Mouse (Mus musculus): ENCODE measurements at regions not wholly inside any gene's neighbourhood (a gene's known extent, or its start where the extent isn't known, plus 50 kb on each side); places are given as distances from the start of the nearest gene placed in this dataset.

DNA sequence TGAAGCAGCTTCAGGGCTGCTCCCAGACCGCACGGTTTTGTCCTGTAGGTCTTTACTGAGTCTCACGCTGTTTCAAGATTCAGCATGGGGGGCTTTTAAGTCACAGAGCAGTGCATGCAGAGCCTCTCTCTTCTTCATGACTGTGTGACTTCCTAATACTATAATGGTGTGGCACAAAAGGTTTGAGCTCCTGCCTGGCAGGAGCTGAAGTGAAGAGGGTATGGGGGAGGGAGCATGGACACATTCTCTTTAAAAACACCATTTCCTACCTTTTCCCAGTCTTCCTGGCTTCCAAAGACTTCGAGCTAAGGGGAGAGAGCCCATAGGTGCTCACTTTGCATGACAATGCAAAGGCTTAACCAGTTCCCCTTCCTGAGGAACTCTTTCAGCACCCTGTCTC lies 934.9 kb upstream of the Gm5150 start:
- no peaks in the 10 kb centered on the region for H3K27me3 ChIP-seq
- 1% methylated on average over 4 of the region's 4 CpGs for WGBS
- peak overlapping the region; percentile 65 for H3K27ac ChIP-seq (replicated peaks)
- H3K9ac ChIP-seq (replicated peaks), result no peak overlapping the region
- H3K4me1 ChIP-seq, result peaks cover 24% of the 10 kb centered on the region
- H3K4me2 ChIP-seq (replicated peaks), result peak overlapping the region; percentile 26
- 0 out of 2 replicates have a peak, but pooled peaks have one; percentile 16 for ATAC-seq (ENCODE audit: low FRiP score, low read depth)
- H3K9me3 ChIP-seq, result no peaks in the 10 kb centered on the region
- H3K36me3 ChIP-seq, result no peaks in the 10 kb centered on the region
- no peak overlapping the region for H3K4me3 ChIP-seq

DNA sequence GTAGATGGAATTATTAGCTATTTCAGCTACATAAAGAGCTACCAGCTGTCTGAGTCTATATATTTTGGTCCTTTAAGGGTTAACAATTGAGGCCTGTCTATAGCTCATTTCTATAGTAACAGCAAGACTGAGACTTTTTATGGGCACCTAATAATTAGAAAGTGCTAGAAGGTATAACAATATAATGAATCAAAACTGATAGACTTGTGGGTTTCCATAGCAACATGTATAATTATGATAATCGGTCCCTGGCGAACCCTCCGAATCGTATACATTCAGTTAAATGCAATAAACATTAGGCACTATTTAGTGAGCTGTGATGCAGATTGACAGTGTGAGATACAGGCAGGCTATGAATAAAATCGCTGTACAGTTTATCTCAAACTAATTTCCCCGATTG lies 933.3 kb upstream of the Gm5150 start:
- H3K27ac ChIP-seq (replicated peaks), result peak overlapping the region; percentile 90
- H3K9me3 ChIP-seq, result no peaks in the 10 kb centered on the region
- H3K4me1 ChIP-seq, result peaks cover 24% of the 10 kb centered on the region
- H3K4me3 ChIP-seq, result no peak overlapping the region
- peak; percentile 42 for ATAC-seq (ENCODE audit: low FRiP score, low read depth)
- H3K36me3 ChIP-seq, result no peaks in the 10 kb centered on the region
- 43% methylated on average over 6 of the region's 6 CpGs for WGBS
- H3K27me3 ChIP-seq, result no peaks in the 10 kb centered on the region
- H3K4me2 ChIP-seq (replicated peaks), result no peak overlapping the region
- no peak overlapping the region for H3K9ac ChIP-seq (replicated peaks)

- Histone ChIP-seq H3K9me3 (no peaks in the 10 kb centered on the region), H3K9ac (replicated peaks) (no peak overlapping the region), H3K4me2 (replicated peaks) (peak overlapping the region; percentile 37; the same call in 1 of the 2 replicates), H3K4me1 (peaks cover 24% of the 10 kb centered on the region), H3K27me3 (no peaks in the 10 kb centered on the region), H3K27ac (replicated peaks) (peak overlapping the region; percentile 90), H3K4me3 (no peak overlapping the region), H3K36me3 (no peaks in the 10 kb centered on the region)
- 73% methylated on average over 5 of the region's 5 CpGs for WGBS
- ATAC-seq (ENCODE audit: low FRiP score, low read depth), result 0 out of 2 replicates have a peak, but pooled peaks have one; percentile 11
These were observed 932.9 kb upstream of the Gm5150 start for GRCm38 (mm10) chr3:16939127-16939526.

DNA sequence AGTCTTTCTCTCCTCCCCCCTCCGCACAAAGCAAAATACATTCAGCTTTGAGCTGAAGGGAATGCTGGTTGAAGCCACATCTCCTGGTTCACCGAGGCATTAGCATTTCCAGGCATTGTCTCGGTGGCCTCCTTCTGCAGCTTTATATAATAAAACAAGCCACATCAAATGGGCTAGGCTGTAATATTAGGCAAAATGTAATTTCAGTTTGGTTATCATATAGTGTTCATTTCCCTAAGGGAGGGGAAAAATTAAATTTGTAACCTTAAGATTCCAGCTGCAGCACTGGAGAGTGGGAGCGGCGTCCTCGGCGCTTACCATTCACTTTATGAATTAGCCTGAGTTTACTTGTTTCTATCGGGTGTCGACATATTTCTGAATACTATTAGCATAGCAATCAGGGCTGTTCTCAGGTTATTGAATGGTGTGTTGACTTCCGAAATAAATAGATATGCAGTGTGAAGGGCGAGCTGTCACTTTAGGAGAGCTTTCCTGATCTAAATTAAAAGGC lies 932.3 kb upstream of the Gm5150 start:
- Histone ChIP-seq H3K4me1 (peaks cover 24% of the 10 kb centered on the region), H3K4me3 (0 out of 2 replicates have a peak overlapping the region, but pooled peaks have one; percentile 12), H3K27ac (replicated peaks) (peak overlapping the region; percentile 90), H3K36me3 (no peaks in the 10 kb centered on the region), H3K4me2 (replicated peaks) (peak overlapping the region; percentile 37), H3K27me3 (no peaks in the 10 kb centered on the region), H3K9ac (replicated peaks) (0 out of 2 replicates have a peak overlapping the region, but pooled peaks have one; percentile 24), H3K9me3 (no peaks in the 10 kb centered on the region)
- WGBS, result 28% methylated on average over 11 of the region's 11 CpGs
- peak; percentile 84 for ATAC-seq (ENCODE audit: low FRiP score, low read depth)

DNA sequence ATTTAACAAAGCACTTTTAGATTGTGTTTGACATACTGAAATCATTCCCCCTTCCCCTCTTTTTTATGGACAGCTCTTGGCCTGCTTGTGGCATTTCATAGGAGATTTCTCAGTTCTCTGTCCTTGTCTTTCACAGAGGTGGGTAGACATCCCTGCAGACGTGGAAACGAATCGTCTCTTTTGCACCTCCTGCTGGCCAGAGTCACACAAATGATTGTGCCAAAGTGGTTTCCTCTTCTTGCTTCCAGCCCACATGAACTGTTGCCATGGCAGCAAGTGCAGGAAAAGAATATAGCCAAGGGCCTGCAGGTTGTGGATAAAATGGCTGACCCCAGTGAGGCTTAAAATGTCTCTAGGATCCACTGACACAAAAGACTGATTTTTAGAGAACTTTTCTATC lies 924.1 kb upstream of the Gm5150 start:
- peak; percentile 48; the same call in 1 of the 2 replicates for ATAC-seq (ENCODE audit: low FRiP score, low read depth)
- WGBS, result 28% methylated on average over 3 of the region's 3 CpGs
- H3K9ac ChIP-seq (replicated peaks), result no peak overlapping the region

DNA sequence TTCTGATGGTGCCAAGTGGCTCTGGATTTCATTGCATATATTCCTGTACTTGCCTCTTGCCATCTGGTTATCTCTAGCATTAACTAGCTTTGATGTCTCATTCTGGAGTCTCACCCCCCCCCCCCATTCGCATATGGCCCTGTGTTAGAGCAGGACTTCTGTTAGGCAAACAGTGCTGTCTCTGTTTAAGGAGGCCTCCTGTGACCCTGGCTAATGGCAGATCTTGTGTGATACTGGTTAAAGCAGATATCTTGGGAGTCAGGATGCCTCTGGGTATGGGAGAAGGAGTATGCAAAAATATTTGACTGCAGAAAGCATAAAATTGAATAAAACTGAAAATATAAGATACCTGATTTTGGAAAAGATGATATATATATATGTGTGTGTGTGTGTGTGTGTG lies 923.6 kb upstream of the Gm5150 start:
- Histone ChIP-seq H3K4me2 (replicated peaks) (no peak overlapping the region), H3K27ac (replicated peaks) (no peak overlapping the region), H3K27me3 (no peaks in the 10 kb centered on the region), H3K4me3 (no peak overlapping the region), H3K36me3 (no peaks in the 10 kb centered on the region), H3K4me1 (0 out of 2 replicates have a peak, but pooled peaks cover 3% of the 10 kb centered on the region), H3K9me3 (no peaks in the 10 kb centered on the region), H3K9ac (replicated peaks) (no peak overlapping the region)
- 0 out of 2 replicates have a peak, but pooled peaks have one; percentile 32 for ATAC-seq (ENCODE audit: low FRiP score, low read depth)
- 95% methylated on average over 1 of the region's 1 CpGs for WGBS

More for the DNA sequence above, 924.1 kb upstream of the Gm5150 start:
- H3K9me3 ChIP-seq, result no peaks in the 10 kb centered on the region
- no peak overlapping the region for H3K4me3 ChIP-seq
- no peaks in the 10 kb centered on the region for H3K27me3 ChIP-seq
- H3K27ac ChIP-seq (replicated peaks), result 0 out of 2 replicates have a peak overlapping the region, but pooled peaks have one; percentile 10
- H3K36me3 ChIP-seq, result no peaks in the 10 kb centered on the region
- no peak overlapping the region for H3K4me2 ChIP-seq (replicated peaks)
- 0 out of 2 replicates have a peak, but pooled peaks cover 3% of the 10 kb centered on the region for H3K4me1 ChIP-seq

DNA sequence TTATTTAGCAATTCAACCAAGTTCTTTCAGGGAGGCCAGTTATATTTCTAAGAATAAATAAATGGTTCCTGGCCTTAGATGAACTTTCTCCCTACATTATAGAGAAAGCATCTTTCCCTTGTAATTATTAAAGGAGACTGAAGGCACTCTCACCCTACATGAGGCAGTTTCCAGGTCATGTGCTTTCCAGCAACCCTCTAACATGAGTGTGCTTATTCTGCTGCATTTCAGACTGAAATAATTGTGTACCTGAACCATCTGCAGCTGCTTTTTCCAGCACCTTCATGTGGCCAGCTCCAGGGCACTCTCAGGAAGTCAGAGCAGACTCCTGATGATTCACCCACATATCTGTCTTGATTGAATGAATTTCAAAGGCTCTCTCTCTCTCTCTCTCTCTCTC lies 917.8 kb upstream of the Gm5150 start:
- Histone ChIP-seq H3K4me2 (replicated peaks) (no peak overlapping the region), H3K9ac (replicated peaks) (no peak overlapping the region), H3K4me3 (no peak overlapping the region), H3K36me3 (no peaks in the 10 kb centered on the region), H3K27ac (replicated peaks) (peak overlapping the region; percentile 58), H3K4me1 (peaks cover 10% of the 10 kb centered on the region), H3K27me3 (no peaks in the 10 kb centered on the region), H3K9me3 (no peaks in the 10 kb centered on the region)
- no peak for ATAC-seq (ENCODE audit: low FRiP score, low read depth)

DNA sequence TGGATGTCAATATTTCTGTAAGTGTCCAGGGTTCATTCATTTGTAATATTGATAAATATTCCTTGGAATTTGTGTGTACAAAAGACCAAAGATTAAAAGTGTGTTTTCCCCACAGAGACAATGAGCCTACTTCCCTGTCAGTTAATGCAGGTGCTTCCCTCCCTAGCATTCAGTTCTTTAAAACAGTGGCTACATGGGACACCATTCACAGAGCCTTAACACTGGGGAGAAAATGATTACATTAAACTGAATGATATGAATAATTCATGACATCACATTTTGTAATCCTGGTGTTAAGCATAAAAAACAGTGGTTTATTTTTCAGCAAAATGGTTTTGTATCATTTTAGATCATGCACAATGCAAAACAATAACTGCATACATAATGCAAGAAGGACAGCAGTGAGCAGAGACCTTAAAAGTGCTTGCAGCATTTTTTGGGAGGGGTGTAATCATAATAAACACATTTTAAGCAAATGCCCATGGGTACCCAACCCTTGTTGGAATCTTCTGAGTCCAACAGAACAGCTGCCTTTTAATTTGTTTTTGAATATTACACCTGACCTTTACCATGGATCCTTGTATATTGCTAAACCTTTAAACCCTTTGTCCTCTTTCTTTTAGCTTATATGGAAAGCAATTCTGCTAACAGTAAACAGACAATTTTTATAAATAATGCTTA lies 917.1 kb upstream of the Gm5150 start:
- no peak overlapping the region for H3K4me2 ChIP-seq (replicated peaks)
- no peaks in the 10 kb centered on the region for H3K36me3 ChIP-seq
- H3K27ac ChIP-seq (replicated peaks), result peak overlapping the region; percentile 39; the same call in 1 of the 2 replicates
- peaks cover 10% of the 10 kb centered on the region for H3K4me1 ChIP-seq
- H3K9ac ChIP-seq (replicated peaks), result no peak overlapping the region
- H3K27me3 ChIP-seq, result no peaks in the 10 kb centered on the region
- no peaks in the 10 kb centered on the region for H3K9me3 ChIP-seq
- no peak overlapping the region for H3K4me3 ChIP-seq
- peak; percentile 77 for ATAC-seq (ENCODE audit: low FRiP score, low read depth)

- no peaks in the 10 kb centered on the region for H3K36me3 ChIP-seq
- H3K27ac ChIP-seq (replicated peaks), result peak overlapping the region; percentile 30; the same call in 1 of the 2 replicates
- H3K9me3 ChIP-seq, result no peaks in the 10 kb centered on the region
- WGBS, result 57% methylated on average over 6 of the region's 6 CpGs
- H3K27me3 ChIP-seq, result no peaks in the 10 kb centered on the region
- ATAC-seq (ENCODE audit: low FRiP score, low read depth), result no peak
- H3K4me3 ChIP-seq, result no peak overlapping the region
- no peak overlapping the region for H3K4me2 ChIP-seq (replicated peaks)
- H3K9ac ChIP-seq (replicated peaks), result no peak overlapping the region
- peaks cover 10% of the 10 kb centered on the region for H3K4me1 ChIP-seq
These were observed 915.1 kb upstream of the Gm5150 start for GRCm38 (mm10) chr3:16921330-16921729.

- WGBS, result 90% methylated on average over 2 of the region's 2 CpGs
- no peak for ATAC-seq (ENCODE audit: low FRiP score, low read depth)
- H3K4me1 ChIP-seq, result peaks cover 8% of the 10 kb centered on the region
- H3K27me3 ChIP-seq, result no peaks in the 10 kb centered on the region
- H3K4me3 ChIP-seq, result no peak overlapping the region
- no peaks in the 10 kb centered on the region for H3K9me3 ChIP-seq
- H3K36me3 ChIP-seq, result no peaks in the 10 kb centered on the region
- no peak overlapping the region for H3K9ac ChIP-seq (replicated peaks)
- H3K27ac ChIP-seq (replicated peaks), result no peak overlapping the region
- no peak overlapping the region for H3K4me2 ChIP-seq (replicated peaks)
These were observed 912.1 kb upstream of the Gm5150 start for GRCm38 (mm10) chr3:16918374-16918773.

DNA sequence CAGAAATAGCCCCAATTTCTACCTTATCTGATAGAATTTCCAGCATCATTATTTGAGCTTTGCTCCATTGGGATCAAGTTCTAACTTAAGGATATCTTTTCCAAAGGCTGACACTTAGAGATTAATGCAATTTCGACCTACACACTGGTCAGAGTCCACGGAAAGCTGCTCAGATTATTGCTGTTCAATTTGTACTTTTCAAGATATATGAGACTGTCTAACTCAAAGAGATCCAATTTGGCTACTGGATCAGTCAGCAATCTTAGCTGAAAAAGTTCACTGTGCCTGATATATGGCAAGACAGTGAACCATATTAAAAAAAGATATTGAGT lies 909.8 kb upstream of the Gm5150 start:
- no peaks in the 10 kb centered on the region for H3K27me3 ChIP-seq
- no peak overlapping the region for H3K9ac ChIP-seq (replicated peaks)
- no peaks in the 10 kb centered on the region for H3K9me3 ChIP-seq
- H3K4me3 ChIP-seq, result no peak overlapping the region
- ATAC-seq (ENCODE audit: low FRiP score, low read depth), result no peak
- no peak overlapping the region for H3K27ac ChIP-seq (replicated peaks)
- no peak overlapping the region for H3K4me2 ChIP-seq (replicated peaks)
- peaks cover under 1% of the 10 kb centered on the region; the same call in 1 of the 2 replicates for H3K4me1 ChIP-seq
- H3K36me3 ChIP-seq, result no peaks in the 10 kb centered on the region
- WGBS, result 75% methylated on average over 2 of the region's 2 CpGs

DNA sequence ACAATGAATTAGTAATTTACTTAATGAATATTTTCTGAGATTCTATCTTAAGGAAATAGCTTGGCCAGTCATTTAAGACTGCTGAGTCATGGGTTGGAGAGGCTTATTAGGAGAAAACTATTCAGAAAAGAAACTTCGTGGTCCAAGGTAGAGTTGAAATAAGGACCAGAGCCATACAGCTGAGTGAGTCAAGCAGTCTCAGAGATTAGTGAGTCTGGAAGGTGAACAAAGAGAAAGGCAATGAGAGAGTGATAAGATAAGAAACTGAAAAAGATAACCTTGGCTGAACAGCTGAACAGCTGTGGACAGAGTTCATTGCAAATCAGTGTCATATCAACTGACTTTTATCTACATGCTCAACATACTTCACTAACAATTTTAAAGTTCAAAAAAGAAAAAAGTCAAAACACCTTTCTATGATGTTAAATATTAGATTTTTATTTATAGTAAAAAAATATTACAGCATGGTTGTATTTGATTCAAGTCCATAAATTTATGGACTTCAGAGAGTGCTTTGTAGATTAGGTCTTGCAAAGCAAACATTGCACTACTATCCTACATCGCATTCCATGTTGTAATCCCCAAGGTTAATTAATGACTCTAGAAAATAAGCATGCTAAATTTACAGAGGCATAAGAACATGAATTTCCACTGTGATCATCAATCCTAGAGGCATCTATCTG lies 909.3 kb upstream of the Gm5150 start:
- no peaks in the 10 kb centered on the region for H3K36me3 ChIP-seq
- H3K4me2 ChIP-seq (replicated peaks), result no peak overlapping the region
- no peak overlapping the region for H3K9ac ChIP-seq (replicated peaks)
- no peak overlapping the region for H3K27ac ChIP-seq (replicated peaks)
- no peak for ATAC-seq (ENCODE audit: low FRiP score, low read depth)
- WGBS, result 81% methylated on average over 2 of the region's 2 CpGs
- no peak overlapping the region for H3K4me3 ChIP-seq
- no peaks in the 10 kb centered on the region for H3K9me3 ChIP-seq
- H3K27me3 ChIP-seq, result no peaks in the 10 kb centered on the region
- H3K4me1 ChIP-seq, result no peaks in the 10 kb centered on the region
